Mouse (Mus musculus): ENCODE results near the gene St3gal3.

DNA sequence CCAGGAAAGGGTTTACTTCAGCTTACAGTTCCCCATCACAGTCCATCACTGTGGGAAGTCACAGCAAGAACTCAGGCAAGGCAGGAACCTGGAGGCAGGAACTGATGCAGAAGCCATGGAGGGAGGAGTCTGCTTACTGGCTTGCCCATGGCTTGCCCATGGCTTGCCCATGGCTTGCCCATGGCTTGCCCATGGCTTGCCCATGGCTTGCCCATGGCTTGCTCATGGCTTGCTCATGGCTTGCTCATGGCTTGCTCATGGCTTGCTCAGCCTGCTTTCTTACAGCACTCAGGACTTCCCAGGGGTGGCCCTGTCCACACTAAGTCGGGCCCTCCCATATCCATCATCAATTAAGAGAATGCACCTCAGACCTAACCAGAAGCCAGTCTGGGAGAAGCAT lies 58.1 kb downstream of the St3gal3 start:
- TF ChIP-seq CTCF (IDR thresholded peaks at IDR 0.05; ENCODE audit: low read depth, low read length) (no peak), POLR2A (IDR thresholded peaks at IDR 0.05; ENCODE audit: extremely low read depth, insufficient read depth, low read length) (no peak)

Measured in liver, adult 2 months (tissue).